Mouse (Mus musculus): Measurements from ENCODE around the gene Ap2m1. TPM values are rescaled to one million over a fixed set of nuclear protein-coding genes. Genes with fewer than 3 reads are reported as not detected.
"Not testable (repeated sequence)": the region's sequence is repeated elsewhere in the genome, so short reads cannot be mapped to it uniquely, and the experiment has no call there.

The Ap2m1 gene
- polyA plus RNA-seq (2015; fragmentation: Nextera tagmentation; extraction: Ambion mirVana) = 402 and 427 TPM in 2 replicates

GRCm38 (mm10) chr16:20535296-20536080 is at the start of gene Ap2m1:
Ap2m1 (plus strand) TSS chr16:20535478.
- ATAC-seq (peak; percentile 98), DNase-seq (ENCODE audit: low spot score) (peak; percentile 100)
- peaks cover 16% of the 10 kb centered on the region for H3K4me1 ChIP-seq (ENCODE audit: insufficient read depth, low read depth, low read length)
- H3K4me2 ChIP-seq (replicated peaks; ENCODE audit: low read depth, low read length) = peak within 1 kb of the TSS; percentile 74
- no peaks in the 10 kb centered on the region for H3K9me3 ChIP-seq (ENCODE audit: low read length)
- H3K27me3 ChIP-seq (replicated peaks; ENCODE audit: insufficient read depth, low read length) = no peaks in the 10 kb centered on the region
- TF ChIP-seq EP300 (IDR thresholded peaks at IDR 0.05) (no peak), CTCF (IDR thresholded peaks at IDR 0.05) (no peak)
- H3K9ac ChIP-seq (replicated peaks; ENCODE audit: low read depth) = peak within 1 kb of the TSS; percentile 87
- WGBS = under 1% methylated on average over 47 of the region's 52 CpGs
- peak within 1 kb of the TSS; percentile 93 for H3K27ac ChIP-seq (ENCODE audit: low read length)
- peaks cover 27% of the 10 kb centered on the region; the same call in 1 of the 2 replicates for H3K36me3 ChIP-seq (ENCODE audit: insufficient read depth, low read length)
- H3K4me3 ChIP-seq (ENCODE audit: low read depth, low read length) = peak within 1 kb of the TSS; percentile 91

DNA sequence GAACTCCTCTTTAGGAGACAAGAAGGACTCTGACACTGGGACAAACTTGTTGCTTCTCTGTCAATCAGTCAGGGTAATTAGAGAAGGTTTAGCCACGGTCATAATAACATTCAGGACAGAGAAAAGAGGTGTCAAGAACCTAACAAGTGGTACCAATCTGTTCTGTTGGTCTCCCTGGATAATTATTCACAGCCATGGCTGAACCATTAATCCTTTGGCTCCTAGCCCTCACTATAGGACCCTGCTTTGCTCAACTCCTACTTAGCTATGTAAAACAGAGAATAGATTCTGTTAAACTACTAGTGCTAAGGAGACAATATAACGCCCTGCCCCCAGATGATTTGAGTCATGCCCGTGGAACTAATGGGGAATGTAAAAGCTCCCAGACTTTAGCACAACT is 49.2 kb upstream of the Ap2m1 start:
- Histone ChIP-seq H3K4me3 (ENCODE audit: low read depth, low read length) (no peak overlapping the region), H3K36me3 (ENCODE audit: insufficient read depth, low read length) (no peaks in the 10 kb centered on the region), H3K27ac (ENCODE audit: low read length) (no peak overlapping the region), H3K9ac (replicated peaks; ENCODE audit: low read depth) (no peak overlapping the region), H3K4me1 (ENCODE audit: insufficient read depth, low read depth, low read length) (no peaks in the 10 kb centered on the region), H3K9me3 (ENCODE audit: low read length) (no peaks in the 10 kb centered on the region), H3K4me2 (replicated peaks; ENCODE audit: low read depth, low read length) (no peak overlapping the region), H3K27me3 (replicated peaks; ENCODE audit: insufficient read depth, low read length) (no peaks in the 10 kb centered on the region)
- DNase-seq (ENCODE audit: low spot score) = no peak
- no peak for ATAC-seq
- no peak for TF ChIP-seq EP300 (IDR thresholded peaks at IDR 0.05)
- TF ChIP-seq CTCF (IDR thresholded peaks at IDR 0.05) = no peak
- WGBS = 71% methylated on average over 3 of the region's 3 CpGs

DNA sequence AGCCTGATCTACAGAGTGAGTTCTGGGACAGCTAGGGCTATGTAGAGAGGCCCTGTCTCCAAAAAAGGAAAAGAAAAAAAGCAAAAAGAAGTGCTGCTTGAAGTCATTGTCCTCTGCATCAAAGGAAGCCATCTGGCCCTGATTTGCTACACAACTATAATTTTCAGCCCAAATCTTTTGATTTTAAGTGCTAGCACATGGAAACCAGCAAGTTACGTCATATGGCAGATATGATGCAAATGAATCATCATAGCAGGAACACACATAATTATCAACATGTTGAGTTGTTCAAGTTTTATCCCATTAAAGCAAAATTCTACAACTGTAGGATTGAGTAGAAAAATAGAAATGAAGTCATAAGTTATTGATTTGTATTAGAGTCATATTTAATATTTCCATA is 47.1 kb upstream of the Ap2m1 start:
- H3K9me3 ChIP-seq (ENCODE audit: low read length) = no peaks in the 10 kb centered on the region
- no peaks in the 10 kb centered on the region for H3K36me3 ChIP-seq (ENCODE audit: insufficient read depth, low read length)
- DNase-seq (ENCODE audit: low spot score) (no peak), ATAC-seq (no peak)
- no peak overlapping the region for H3K4me2 ChIP-seq (replicated peaks; ENCODE audit: low read depth, low read length)
- TF ChIP-seq EP300 (IDR thresholded peaks at IDR 0.05) = no peak
- no peak for TF ChIP-seq CTCF (IDR thresholded peaks at IDR 0.05)
- H3K4me3 ChIP-seq (ENCODE audit: low read depth, low read length) = no peak overlapping the region
- no peak overlapping the region for H3K9ac ChIP-seq (replicated peaks; ENCODE audit: low read depth)
- no peaks in the 10 kb centered on the region for H3K27me3 ChIP-seq (replicated peaks; ENCODE audit: insufficient read depth, low read length)
- 77% methylated on average over 1 of the region's 1 CpGs for WGBS
- no peaks in the 10 kb centered on the region for H3K4me1 ChIP-seq (ENCODE audit: insufficient read depth, low read depth, low read length)
- H3K27ac ChIP-seq (ENCODE audit: low read length) = no peak overlapping the region

DNA sequence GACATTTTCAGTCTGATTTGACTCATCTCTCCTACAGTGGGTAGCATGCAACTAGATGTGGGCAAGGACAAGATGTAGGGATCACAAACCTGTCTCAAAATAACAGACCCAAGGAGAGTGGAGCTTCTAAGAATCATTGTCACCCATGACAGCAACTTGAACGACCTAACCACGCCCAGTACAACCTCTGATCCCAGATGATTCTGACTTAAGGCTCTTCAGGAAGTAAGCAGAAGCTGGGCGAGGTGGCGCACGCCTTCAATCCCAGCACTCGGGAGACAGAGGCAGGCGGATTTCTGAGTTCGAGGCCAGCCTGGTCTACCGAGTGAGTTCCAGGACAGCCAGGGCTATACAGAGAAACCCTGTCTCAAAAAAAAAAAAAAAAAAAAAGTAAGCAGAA is 46.5 kb upstream of the Ap2m1 start:
- not testable (repeated sequence) for H3K27me3 ChIP-seq (replicated peaks; ENCODE audit: insufficient read depth, low read length); H3K4me2 ChIP-seq (replicated peaks; ENCODE audit: low read depth, low read length); H3K4me1 ChIP-seq (ENCODE audit: insufficient read depth, low read depth, low read length); H3K9ac ChIP-seq (replicated peaks; ENCODE audit: low read depth); H3K4me3 ChIP-seq (ENCODE audit: low read depth, low read length); H3K27ac ChIP-seq (ENCODE audit: low read length); H3K36me3 ChIP-seq (ENCODE audit: insufficient read depth, low read length); ATAC-seq; H3K9me3 ChIP-seq (ENCODE audit: low read length); DNase-seq (ENCODE audit: low spot score)
- WGBS = 76% methylated on average over 9 of the region's 9 CpGs

GRCm38 (mm10) chr16:20489233-20489632 is 46.0 kb upstream of the Ap2m1 start:
- Histone ChIP-seq H3K4me3 (ENCODE audit: low read depth, low read length) (no peak overlapping the region), H3K36me3 (ENCODE audit: insufficient read depth, low read length) (no peaks in the 10 kb centered on the region), H3K9ac (replicated peaks; ENCODE audit: low read depth) (no peak overlapping the region), H3K4me1 (ENCODE audit: insufficient read depth, low read depth, low read length) (no peaks in the 10 kb centered on the region), H3K27me3 (replicated peaks; ENCODE audit: insufficient read depth, low read length) (no peaks in the 10 kb centered on the region), H3K4me2 (replicated peaks; ENCODE audit: low read depth, low read length) (no peak overlapping the region), H3K27ac (ENCODE audit: low read length) (no peak overlapping the region), H3K9me3 (ENCODE audit: low read length) (no peaks in the 10 kb centered on the region)
- TF ChIP-seq CTCF (IDR thresholded peaks at IDR 0.05) = no peak
- TF ChIP-seq EP300 (IDR thresholded peaks at IDR 0.05) = no peak
- 70% methylated on average over 2 of the region's 2 CpGs for WGBS
- DNase-seq (ENCODE audit: low spot score) (no peak), ATAC-seq (no peak)

DNA sequence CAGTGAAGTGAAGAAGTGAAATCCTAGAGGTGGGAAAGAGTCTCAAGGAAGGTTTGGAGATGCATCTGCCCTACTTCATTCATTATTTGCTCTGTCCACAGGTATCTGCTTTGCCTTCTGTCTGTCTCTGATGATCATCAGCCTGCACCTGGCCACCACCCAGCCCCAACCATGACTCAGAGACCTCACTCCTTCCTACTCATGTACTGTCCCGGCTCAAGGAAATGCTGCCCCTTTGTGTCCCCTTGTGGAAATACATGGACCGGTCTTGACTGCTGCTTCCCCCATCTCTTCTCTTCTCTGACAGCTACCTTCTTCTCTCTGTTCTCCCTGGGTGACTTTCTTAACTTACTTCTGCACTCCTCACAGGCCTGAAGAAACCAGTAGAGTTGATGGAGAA is 44.7 kb upstream of the Ap2m1 start:
- DNase-seq (ENCODE audit: low spot score) = peak; percentile 26
- H3K27me3 ChIP-seq (replicated peaks; ENCODE audit: insufficient read depth, low read length) = no peaks in the 10 kb centered on the region
- no peak overlapping the region for H3K27ac ChIP-seq (ENCODE audit: low read length)
- no peaks in the 10 kb centered on the region for H3K9me3 ChIP-seq (ENCODE audit: low read length)
- H3K9ac ChIP-seq (replicated peaks; ENCODE audit: low read depth) = no peak overlapping the region
- H3K4me1 ChIP-seq (ENCODE audit: insufficient read depth, low read depth, low read length) = no peaks in the 10 kb centered on the region
- 21% methylated on average over 2 of the region's 2 CpGs for WGBS
- no peaks in the 10 kb centered on the region for H3K36me3 ChIP-seq (ENCODE audit: insufficient read depth, low read length)
- H3K4me3 ChIP-seq (ENCODE audit: low read depth, low read length) = no peak overlapping the region
- no peak overlapping the region for H3K4me2 ChIP-seq (replicated peaks; ENCODE audit: low read depth, low read length)
- TF ChIP-seq CTCF (IDR thresholded peaks at IDR 0.05) (peak; percentile 60), EP300 (IDR thresholded peaks at IDR 0.05) (no peak)
- no peak for ATAC-seq

Data from lung, postnatal 0 days (tissue).